Mouse (Mus musculus): ENCODE measurements around the gene D730048I06Rik. TPM values are rescaled to one million over a fixed set of nuclear protein-coding genes. Genes with fewer than 3 reads are reported as not detected.
"Not testable (repeated sequence)": the region's sequence is repeated elsewhere in the genome, so short reads cannot be mapped to it uniquely, and the experiment has no call there.

The D730048I06Rik gene
- not detected in 2 replicates for polyA plus RNA-seq (2015; fragmentation: Nextera tagmentation; extraction: Ambion mirVana)

GRCm38 (mm10) chr9:35790001-35790400 lies at the start of gene D730048I06Rik, which contains the start of gene Gm27235:
D730048I06Rik (minus strand) TSS chr9:35790112.
Gm27235 (minus strand) TSS chr9:35790101.
- 79% methylated on average over 3 of the region's 3 CpGs for WGBS
- Histone ChIP-seq H3K27me3 (ENCODE audit: control insufficient read depth, insufficient read depth, low read depth, low read length) (no peaks in the 10 kb centered on the region), H3K9me3 (ENCODE audit: control insufficient read depth, low read length) (no peaks in the 10 kb centered on the region; the same call in 1 of the 2 replicates), H3K4me2 (ENCODE audit: low read depth, low read length) (no peak within 1 kb of the TSS), H3K4me1 (replicated peaks; ENCODE audit: control insufficient read depth, insufficient read depth, low read length) (no peaks in the 10 kb centered on the region), H3K36me3 (ENCODE audit: control insufficient read depth, insufficient read depth, low read length) (no peaks in the 10 kb centered on the region), H3K9ac (ENCODE audit: low read length) (no peak within 1 kb of the TSS), H3K4me3 (ENCODE audit: low read length) (no peak within 1 kb of the TSS), H3K27ac (ENCODE audit: low read length) (no peak within 1 kb of the TSS)
- no peak for ATAC-seq (ENCODE audit: low read depth)

GRCm38 (mm10) chr9:35817881-35818280 lies 28.0 kb upstream of the D730048I06Rik start:
- not testable (repeated sequence) for H3K9me3 ChIP-seq (ENCODE audit: control insufficient read depth, low read length); H3K4me3 ChIP-seq (ENCODE audit: low read length); H3K36me3 ChIP-seq (ENCODE audit: control insufficient read depth, insufficient read depth, low read length); H3K4me1 ChIP-seq (replicated peaks; ENCODE audit: control insufficient read depth, insufficient read depth, low read length); ATAC-seq (ENCODE audit: low read depth); H3K27ac ChIP-seq (ENCODE audit: low read length); H3K9ac ChIP-seq (ENCODE audit: low read length); H3K4me2 ChIP-seq (ENCODE audit: low read depth, low read length); H3K27me3 ChIP-seq (ENCODE audit: control insufficient read depth, insufficient read depth, low read depth, low read length)
- 90% methylated on average over 15 of the region's 15 CpGs for WGBS

DNA sequence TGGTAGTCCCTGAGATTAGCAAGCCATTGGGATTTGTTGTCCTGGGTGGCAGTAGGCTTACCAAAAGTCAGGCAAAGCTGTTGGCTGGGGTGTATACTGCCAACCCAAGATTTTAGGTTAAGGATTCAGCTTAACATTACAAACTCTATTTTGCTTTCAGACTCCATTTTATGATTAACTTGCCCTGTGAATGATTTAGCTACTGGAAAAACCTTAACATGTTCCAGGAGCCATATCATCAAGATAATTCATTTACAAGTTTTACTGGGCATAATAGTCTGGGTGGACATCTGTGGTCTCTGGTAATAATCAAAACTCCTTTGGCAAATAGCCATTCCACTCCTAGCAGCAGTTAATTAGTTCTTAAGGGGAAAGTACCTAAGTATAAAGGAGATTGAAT lies 8.2 kb upstream of the D730048I06Rik start:
- H3K4me2 ChIP-seq (ENCODE audit: low read depth, low read length), result no peak overlapping the region
- H3K27me3 ChIP-seq (ENCODE audit: control insufficient read depth, insufficient read depth, low read depth, low read length), result no peaks in the 10 kb centered on the region
- H3K9me3 ChIP-seq (ENCODE audit: control insufficient read depth, low read length), result no peaks in the 10 kb centered on the region
- no peaks in the 10 kb centered on the region for H3K36me3 ChIP-seq (ENCODE audit: control insufficient read depth, insufficient read depth, low read length)
- no peak overlapping the region for H3K9ac ChIP-seq (ENCODE audit: low read length)
- H3K27ac ChIP-seq (ENCODE audit: low read length), result no peak overlapping the region
- H3K4me1 ChIP-seq (replicated peaks; ENCODE audit: control insufficient read depth, insufficient read depth, low read length), result no peaks in the 10 kb centered on the region
- no peak for ATAC-seq (ENCODE audit: low read depth)
- no peak overlapping the region for H3K4me3 ChIP-seq (ENCODE audit: low read length)

DNA sequence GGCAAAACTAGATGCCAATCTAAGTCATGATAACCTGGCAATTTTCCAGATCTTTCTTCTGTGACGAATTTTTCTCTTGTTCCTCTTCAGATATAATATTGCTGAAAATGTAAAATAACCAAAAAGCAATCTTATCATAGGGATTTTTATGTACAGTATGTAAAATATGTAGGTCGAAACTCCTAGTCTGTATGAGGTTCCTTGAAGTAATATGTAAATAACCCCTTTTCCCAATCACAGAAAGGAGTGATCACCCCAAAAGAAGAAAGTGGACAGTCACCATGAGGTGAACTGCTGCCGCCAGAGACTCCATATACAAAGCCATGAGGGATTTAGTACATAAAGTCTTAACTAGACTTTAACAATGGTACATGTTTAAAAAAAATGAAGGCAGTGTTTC lies 11.9 kb downstream of the D730048I06Rik start, which contains the start of gene Gm17727:
Gm17727 (minus strand) TSS at position 101 of the 400 bp plus-strand sequence.
- no peaks in the 10 kb centered on the region for H3K27me3 ChIP-seq (ENCODE audit: control insufficient read depth, insufficient read depth, low read depth, low read length)
- no peak within 1 kb of the TSS for H3K9ac ChIP-seq (ENCODE audit: low read length)
- H3K4me2 ChIP-seq (ENCODE audit: low read depth, low read length), result no peak within 1 kb of the TSS
- no peak for ATAC-seq (ENCODE audit: low read depth)
- no peak within 1 kb of the TSS for H3K27ac ChIP-seq (ENCODE audit: low read length)
- H3K4me1 ChIP-seq (replicated peaks; ENCODE audit: control insufficient read depth, insufficient read depth, low read length), result no peaks in the 10 kb centered on the region
- no peaks in the 10 kb centered on the region; the same call in 1 of the 2 replicates for H3K9me3 ChIP-seq (ENCODE audit: control insufficient read depth, low read length)
- 54% methylated on average over 3 of the region's 3 CpGs for WGBS
- no peaks in the 10 kb centered on the region for H3K36me3 ChIP-seq (ENCODE audit: control insufficient read depth, insufficient read depth, low read length)
- no peak within 1 kb of the TSS for H3K4me3 ChIP-seq (ENCODE audit: low read length)

- no peak overlapping the region for H3K4me3 ChIP-seq (ENCODE audit: low read length)
- H3K4me2 ChIP-seq (ENCODE audit: low read depth, low read length), result no peak overlapping the region
- H3K27ac ChIP-seq (ENCODE audit: low read length), result no peak overlapping the region
- no peaks in the 10 kb centered on the region for H3K36me3 ChIP-seq (ENCODE audit: control insufficient read depth, insufficient read depth, low read length)
- H3K27me3 ChIP-seq (ENCODE audit: control insufficient read depth, insufficient read depth, low read depth, low read length), result no peaks in the 10 kb centered on the region
- no peaks in the 10 kb centered on the region for H3K4me1 ChIP-seq (replicated peaks; ENCODE audit: control insufficient read depth, insufficient read depth, low read length)
- ATAC-seq (ENCODE audit: low read depth), result no peak
- H3K9me3 ChIP-seq (ENCODE audit: control insufficient read depth, low read length), result no peaks in the 10 kb centered on the region
- no peak overlapping the region for H3K9ac ChIP-seq (ENCODE audit: low read length)
Measured at GRCm38 (mm10) chr9:35756843-35757242, 33.1 kb downstream of the D730048I06Rik start.

DNA sequence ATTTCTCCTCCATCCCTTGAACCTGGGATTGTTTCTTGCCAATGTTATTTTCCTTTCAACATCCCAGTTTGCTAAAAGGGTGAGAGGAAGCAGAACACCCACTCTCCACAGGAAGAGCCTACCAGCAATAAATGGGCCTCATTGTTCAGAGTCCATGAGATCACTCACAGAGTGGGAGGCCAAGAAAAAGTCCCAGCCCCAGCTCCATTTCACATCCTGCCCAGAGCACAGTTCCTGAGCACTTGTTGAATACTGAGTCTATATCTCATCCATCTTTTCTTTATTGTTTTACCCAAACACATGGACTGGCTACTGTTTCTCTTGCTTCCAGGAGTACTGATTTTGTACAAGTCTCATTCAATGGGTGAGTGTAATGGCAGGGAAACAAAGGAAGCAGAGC lies 49.2 kb downstream of the D730048I06Rik start, which contains the start of gene Gm17677:
Gm17677 (plus strand) TSS at position 301 of the 400 bp plus-strand sequence.
- Histone ChIP-seq H3K27ac (ENCODE audit: low read length) (no peak within 1 kb of the TSS), H3K4me1 (replicated peaks; ENCODE audit: control insufficient read depth, insufficient read depth, low read length) (no peaks in the 10 kb centered on the region), H3K9me3 (ENCODE audit: control insufficient read depth, low read length) (0 out of 2 replicates have a peak, but pooled peaks cover 2% of the 10 kb centered on the region), H3K4me2 (ENCODE audit: low read depth, low read length) (no peak within 1 kb of the TSS), H3K4me3 (ENCODE audit: low read length) (no peak within 1 kb of the TSS), H3K9ac (ENCODE audit: low read length) (no peak within 1 kb of the TSS), H3K36me3 (ENCODE audit: control insufficient read depth, insufficient read depth, low read length) (no peaks in the 10 kb centered on the region), H3K27me3 (ENCODE audit: control insufficient read depth, insufficient read depth, low read depth, low read length) (no peaks in the 10 kb centered on the region)
- ATAC-seq (ENCODE audit: low read depth), result no peak

Other genes with a start within 250 kb of the D730048I06Rik start
- 0.67 and 0.77 TPM in 2 replicates for gene Ddx25, start 231.6 kb downstream of the D730048I06Rik start, polyA plus RNA-seq (2015; fragmentation: Nextera tagmentation; extraction: Ambion mirVana)
- 13.9 and 14.1 TPM in 2 replicates for gene Pus3, start 231.5 kb downstream of the D730048I06Rik start, polyA plus RNA-seq (2015; fragmentation: Nextera tagmentation; extraction: Ambion mirVana)
- 0.30 and 0.72 TPM in 2 replicates for gene Pate2, start 219.8 kb downstream of the D730048I06Rik start, polyA plus RNA-seq (2015; fragmentation: Nextera tagmentation; extraction: Ambion mirVana)
- gene Hyls1, start 219.7 kb downstream of the D730048I06Rik start, polyA plus RNA-seq (2015; fragmentation: Nextera tagmentation; extraction: Ambion mirVana), result 24.1 and 25.1 TPM in 2 replicates
- gene Pate4, start 178.2 kb downstream of the D730048I06Rik start, polyA plus RNA-seq (2015; fragmentation: Nextera tagmentation; extraction: Ambion mirVana), result not detected in 2 replicates
- not detected in 2 replicates for gene Pate3, start 141.9 kb downstream of the D730048I06Rik start, polyA plus RNA-seq (2015; fragmentation: Nextera tagmentation; extraction: Ambion mirVana)
- gene Pate1, start 102.7 kb downstream of the D730048I06Rik start, polyA plus RNA-seq (2015; fragmentation: Nextera tagmentation; extraction: Ambion mirVana), result not detected in 2 replicates
- gene Gm17677, start 49.1 kb downstream of the D730048I06Rik start, polyA plus RNA-seq (2015; fragmentation: Nextera tagmentation; extraction: Ambion mirVana), result not detected in 2 replicates
- gene Gm17727, start 12.0 kb downstream of the D730048I06Rik start, polyA plus RNA-seq (2015; fragmentation: Nextera tagmentation; extraction: Ambion mirVana), result not detected in 2 replicates
- gene Gm27235, start within 50 bp of the D730048I06Rik start, polyA plus RNA-seq (2015; fragmentation: Nextera tagmentation; extraction: Ambion mirVana), result not detected in 2 replicates
- not detected in 2 replicates for gene 9230110F15Rik, start 54.0 kb upstream of the D730048I06Rik start, polyA plus RNA-seq (2015; fragmentation: Nextera tagmentation; extraction: Ambion mirVana)
- not detected in 2 replicates for gene 9230113P08Rik, start 118.3 kb upstream of the D730048I06Rik start, polyA plus RNA-seq (2015; fragmentation: Nextera tagmentation; extraction: Ambion mirVana)